Mouse (Mus musculus) skeletal muscle tissue, adult 2 months (tissue): Measurements from ENCODE around the gene H2al1c.
"Not testable (repeated sequence)": the region's sequence is repeated elsewhere in the genome, so short reads cannot be mapped to it uniquely, and the experiment has no call there.

ENCODE experiments used
- DNase-seq: peaks from one replicate; pipeline ENCODE4 v3.0.0-alpha.2; 2012; ENCODE audit warnings: low read depth, low spot score

The H2al1c gene

GRCm38 (mm10) chrX:11305355-11305754 lies at the start of gene H2al1c:
Gene H2al1c, plus strand, starts transcription at chrX:11305655.
- DNase-seq, result not testable (repeated sequence)

- no peak for DNase-seq
Measured at GRCm38 (mm10) chrX:11264918-11265317, 40.5 kb upstream of the H2al1c start.

DNA sequence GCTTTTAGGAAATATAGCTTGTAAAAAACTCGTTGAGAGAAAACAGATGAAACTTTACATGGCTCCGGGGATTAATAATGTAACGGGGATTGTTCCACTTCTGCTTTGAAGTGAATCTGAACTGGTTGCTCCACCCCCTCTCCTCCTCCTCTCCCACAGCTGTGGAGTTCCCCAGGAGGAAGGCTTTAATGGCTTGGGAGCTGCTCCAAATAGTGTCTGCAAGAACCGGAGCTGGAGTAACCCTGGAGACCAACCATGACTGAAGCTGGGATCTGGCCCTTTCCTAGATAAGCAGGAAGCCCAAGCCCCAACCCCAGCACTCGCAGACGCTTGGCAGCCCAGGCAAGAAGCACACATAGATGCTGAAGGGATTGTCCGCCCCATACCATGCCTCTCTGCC lies 37.7 kb upstream of the H2al1c start:
- peak; percentile 38 for DNase-seq

- no peak for DNase-seq
Measured at GRCm38 (mm10) chrX:11269074-11269473, 36.4 kb upstream of the H2al1c start.

GRCm38 (mm10) chrX:11273190-11273589 lies 32.3 kb upstream of the H2al1c start:
- DNase-seq, result no peak

GRCm38 (mm10) chrX:11277083-11277482 lies 28.4 kb upstream of the H2al1c start:
- DNase-seq, result no peak

GRCm38 (mm10) chrX:11280741-11281140 lies 24.7 kb upstream of the H2al1c start:
- no peak for DNase-seq

GRCm38 (mm10) chrX:11288306-11288882 lies 17.1 kb upstream of the H2al1c start:
- no peak for DNase-seq

DNA sequence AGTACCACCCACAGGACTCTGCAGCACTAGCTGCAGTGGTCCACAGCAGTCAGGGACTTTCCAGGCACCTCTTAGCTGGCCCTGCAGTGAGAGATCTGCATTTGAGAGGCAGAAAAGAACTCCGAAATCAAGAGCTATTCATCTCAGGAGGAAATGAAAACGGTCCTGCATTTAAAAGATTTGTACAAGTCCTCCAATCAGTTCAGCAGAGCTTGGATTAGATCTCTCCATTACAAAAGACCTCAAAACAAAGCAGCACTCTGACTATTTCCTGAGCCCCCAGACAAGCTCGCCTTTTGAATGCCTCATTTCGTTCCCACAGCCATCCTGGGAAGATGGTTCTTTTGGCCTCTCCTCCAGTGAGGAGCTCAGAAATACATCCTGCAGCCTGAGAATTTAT lies 16.2 kb upstream of the H2al1c start:
- no peak for DNase-seq

- DNase-seq, result not testable (repeated sequence)
Measured at GRCm38 (mm10) chrX:11298957-11299356, 6.5 kb upstream of the H2al1c start, which contains the start of gene H2al1a. Gene H2al1a, plus strand, starts transcription at chrX:11299257.

- not testable (repeated sequence) for DNase-seq
Measured at GRCm38 (mm10) chrX:11302132-11302531, 3.3 kb upstream of the H2al1c start, which contains the start of gene H2al1b. Gene H2al1b, plus strand, starts transcription at chrX:11302432.

GRCm38 (mm10) chrX:11308524-11308923 lies 3.1 kb downstream of the H2al1c start, which contains the start of gene H2al1d:
Gene H2al1d, plus strand, starts transcription at chrX:11308824.
- not testable (repeated sequence) for DNase-seq

- DNase-seq, result not testable (repeated sequence)
Measured at GRCm38 (mm10) chrX:11311634-11312033, 6.2 kb downstream of the H2al1c start, which contains the start of gene H2al1e. Gene H2al1e, plus strand, starts transcription at chrX:11311934.

DNA sequence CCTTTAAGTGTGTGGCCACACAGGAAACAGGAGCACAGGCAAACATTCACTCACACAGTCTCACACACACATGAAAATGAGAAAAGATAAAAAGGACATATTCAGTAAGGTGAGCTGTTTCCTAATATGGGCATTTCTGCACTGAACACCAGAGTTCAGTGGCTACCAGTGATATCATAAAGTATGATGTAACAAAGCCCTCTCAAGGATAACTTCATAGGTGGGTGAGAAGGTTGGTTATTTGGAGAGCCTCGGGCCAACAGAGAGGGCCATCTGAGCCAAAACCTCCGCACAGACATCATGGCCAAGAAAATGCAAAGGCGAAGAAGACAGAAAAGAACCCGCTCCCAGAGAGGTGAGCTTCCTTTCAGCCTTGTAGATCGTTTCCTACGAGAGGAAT lies 9.4 kb downstream of the H2al1c start, which contains the start of gene H2al1f:
TSS of gene H2al1f (plus strand) at position 301 of the 400 bp plus-strand sequence.
- DNase-seq, result not testable (repeated sequence)

DNA sequence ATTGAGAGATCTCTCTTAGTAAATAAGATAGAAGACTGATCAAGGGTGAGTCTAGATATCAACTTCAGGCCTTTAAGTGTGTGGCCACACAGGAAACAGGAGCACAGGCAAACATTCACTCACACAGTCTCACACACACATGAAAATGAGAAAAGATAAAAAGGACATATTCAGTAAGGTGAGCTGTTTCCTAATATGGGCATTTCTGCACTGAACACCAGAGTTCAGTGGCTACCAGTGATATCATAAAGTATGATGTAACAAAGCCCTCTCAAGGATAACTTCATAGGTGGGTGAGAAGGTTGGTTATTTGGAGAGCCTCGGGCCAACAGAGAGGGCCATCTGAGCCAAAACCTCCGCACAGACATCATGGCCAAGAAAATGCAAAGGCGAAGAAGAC lies 12.5 kb downstream of the H2al1c start, which contains the start of gene H2al1g:
TSS of gene H2al1g (plus strand) at position 301 of the 400 bp plus-strand sequence.
- not testable (repeated sequence) for DNase-seq

DNA sequence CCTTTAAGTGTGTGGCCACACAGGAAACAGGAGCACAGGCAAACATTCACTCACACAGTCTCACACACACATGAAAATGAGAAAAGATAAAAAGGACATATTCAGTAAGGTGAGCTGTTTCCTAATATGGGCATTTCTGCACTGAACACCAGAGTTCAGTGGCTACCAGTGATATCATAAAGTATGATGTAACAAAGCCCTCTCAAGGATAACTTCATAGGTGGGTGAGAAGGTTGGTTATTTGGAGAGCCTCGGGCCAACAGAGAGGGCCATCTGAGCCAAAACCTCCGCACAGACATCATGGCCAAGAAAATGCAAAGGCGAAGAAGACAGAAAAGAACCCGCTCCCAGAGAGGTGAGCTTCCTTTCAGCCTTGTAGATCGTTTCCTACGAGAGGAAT lies 15.7 kb downstream of the H2al1c start, which contains the start of gene H2al1h:
TSS of gene H2al1h (plus strand) at position 301 of the 400 bp plus-strand sequence.
- not testable (repeated sequence) for DNase-seq

GRCm38 (mm10) chrX:11324359-11324758 lies 18.9 kb downstream of the H2al1c start, which contains the start of gene H2al1i:
Gene H2al1i, plus strand, starts transcription at chrX:11324659.
- not testable (repeated sequence) for DNase-seq

DNA sequence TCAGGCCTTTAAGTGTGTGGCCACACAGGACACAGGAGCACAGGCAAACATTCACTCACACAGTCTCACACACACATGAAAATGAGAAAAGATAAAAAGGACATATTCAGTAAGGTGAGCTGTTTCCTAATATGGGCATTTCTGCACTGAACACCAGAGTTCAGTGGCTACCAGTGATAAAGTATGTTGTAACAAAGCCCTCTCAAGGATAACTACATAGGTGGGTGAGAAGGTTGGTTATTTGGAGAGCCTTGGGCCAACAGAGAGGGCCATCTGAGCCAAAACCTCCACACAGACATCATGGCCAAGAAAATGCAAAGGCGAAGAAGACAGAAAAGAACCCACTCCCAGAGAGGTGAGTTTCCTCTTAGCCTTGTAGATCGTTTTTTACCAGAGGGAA lies 22.1 kb downstream of the H2al1c start, which contains the start of gene H2al1j:
TSS of gene H2al1j (plus strand) at position 301 of the 400 bp plus-strand sequence.
- DNase-seq, result not testable (repeated sequence)

GRCm38 (mm10) chrX:11345762-11346161 lies 40.3 kb downstream of the H2al1c start:
- DNase-seq, result no peak

GRCm38 (mm10) chrX:11346756-11347155 lies 41.3 kb downstream of the H2al1c start:
- no peak for DNase-seq
